Mouse (Mus musculus): Measurements from ENCODE around the gene Nckap5. TPM values are rescaled to one million over a fixed set of nuclear protein-coding genes. Genes with fewer than 3 reads are reported as not detected.
A peak's percentile ranks its signal among the peaks of the same experiment; 100 is the strongest.

The Nckap5 gene
- polyA plus RNA-seq, 2 experiments = 0.31 to 1.3 TPM

- Histone ChIP-seq H3K4me1 (replicated peaks; ENCODE audit: control insufficient read depth in 2 of 2, insufficient read depth in 2 of 2, low read length in 1 of 2) (no peaks in the 10 kb centered on the region), H3K9ac (replicated peaks) (no peak overlapping the region), H3K9me3 (ENCODE audit: control insufficient read depth, low read length) (no peaks in the 10 kb centered on the region), H3K4me2 (ENCODE audit: low read depth) (peak overlapping the region; percentile 56), H3K36me3 (replicated peaks; ENCODE audit: control insufficient read depth, insufficient read depth, low read depth) (no peaks in the 10 kb centered on the region), H3K27me3 (ENCODE audit: control insufficient read depth, insufficient read depth, low read length) (peaks cover 32% of the 10 kb centered on the region), H3K4me3 (ENCODE audit: insufficient read depth in 1 of 2, low read depth in 2 of 2, low read length in 2 of 2) (peak overlapping the region in 1 of 2 experiments; percentile 31; a peak in 2 of 4 replicates), H3K27ac (no peak overlapping the region)
- no peak for ATAC-seq (ENCODE audit: insufficient read depth)
- under 1% methylated on average over 42 of the region's 43 CpGs for WGBS (ENCODE audit: insufficient replicate concordance)
- TF ChIP-seq EP300 (IDR thresholded peaks at IDR 0.05; ENCODE audit: low read depth) (no peak), CTCF (IDR thresholded peaks at IDR 0.05; ENCODE audit: low read depth) (no peak)
- DNase-seq (ENCODE audit: low read depth in 3 of 3, low spot score in 3 of 3) = no peak
These were observed 918.6 kb downstream of the Nckap5 start for GRCm38 (mm10) chr1:125911901-125912445.

- Histone ChIP-seq H3K27me3 (ENCODE audit: control insufficient read depth, insufficient read depth, low read length) (peaks cover 32% of the 10 kb centered on the region), H3K4me1 (replicated peaks; ENCODE audit: control insufficient read depth in 2 of 2, insufficient read depth in 2 of 2, low read length in 1 of 2) (no peaks in the 10 kb centered on the region), H3K4me2 (ENCODE audit: low read depth) (peak overlapping the region; percentile 56), H3K4me3 (ENCODE audit: insufficient read depth in 1 of 2, low read depth in 2 of 2, low read length in 2 of 2) (peak overlapping the region in 1 of 2 experiments; percentile 31; a peak in 2 of 4 replicates), H3K36me3 (replicated peaks; ENCODE audit: control insufficient read depth, insufficient read depth, low read depth) (no peaks in the 10 kb centered on the region), H3K27ac (no peak overlapping the region), H3K9ac (replicated peaks) (no peak overlapping the region), H3K9me3 (ENCODE audit: control insufficient read depth, low read length) (no peaks in the 10 kb centered on the region)
- DNase-seq (ENCODE audit: low read depth in 3 of 3, low spot score in 3 of 3) = no peak
- under 1% methylated on average over 35 of the region's 35 CpGs for WGBS (ENCODE audit: insufficient replicate concordance)
- no peak for ATAC-seq (ENCODE audit: insufficient read depth)
- no peak for TF ChIP-seq CTCF (IDR thresholded peaks at IDR 0.05; ENCODE audit: low read depth)
- TF ChIP-seq EP300 (IDR thresholded peaks at IDR 0.05; ENCODE audit: low read depth) = no peak
These were observed 919.2 kb downstream of the Nckap5 start for GRCm38 (mm10) chr1:125911337-125911900.

- no peak for TF ChIP-seq CTCF (IDR thresholded peaks at IDR 0.05; ENCODE audit: low read depth)
- no peak for TF ChIP-seq EP300 (IDR thresholded peaks at IDR 0.05; ENCODE audit: low read depth)
- Histone ChIP-seq H3K27ac (no peak overlapping the region), H3K4me2 (ENCODE audit: low read depth) (no peak overlapping the region), H3K4me3 (ENCODE audit: insufficient read depth in 1 of 2, low read depth in 2 of 2, low read length in 2 of 2) (no peak overlapping the region), H3K9me3 (ENCODE audit: control insufficient read depth, low read length) (no peaks in the 10 kb centered on the region), H3K36me3 (replicated peaks; ENCODE audit: control insufficient read depth, insufficient read depth, low read depth) (no peaks in the 10 kb centered on the region), H3K9ac (replicated peaks) (no peak overlapping the region), H3K4me1 (replicated peaks; ENCODE audit: control insufficient read depth in 2 of 2, insufficient read depth in 2 of 2, low read length in 1 of 2) (no peaks in the 10 kb centered on the region), H3K27me3 (ENCODE audit: control insufficient read depth, insufficient read depth, low read length) (peaks cover 32% of the 10 kb centered on the region)
- ATAC-seq (ENCODE audit: insufficient read depth) (no peak), DNase-seq (ENCODE audit: low read depth in 3 of 3, low spot score in 3 of 3) (no peak)
- 4% methylated on average over 9 of the region's 9 CpGs for WGBS (ENCODE audit: insufficient replicate concordance)
These were observed 919.7 kb downstream of the Nckap5 start for GRCm38 (mm10) chr1:125910871-125911265.

- H3K4me1 ChIP-seq (replicated peaks; ENCODE audit: control insufficient read depth in 2 of 2, insufficient read depth in 2 of 2, low read length in 1 of 2) = no peaks in the 10 kb centered on the region
- TF ChIP-seq CTCF (IDR thresholded peaks at IDR 0.05; ENCODE audit: low read depth) (peak; percentile 37; the same call in 1 of the 2 replicates), EP300 (IDR thresholded peaks at IDR 0.05; ENCODE audit: low read depth) (no peak)
- no peak overlapping the region for H3K27ac ChIP-seq
- DNase-seq (ENCODE audit: low read depth in 3 of 3, low spot score in 3 of 3) (no peak), ATAC-seq (ENCODE audit: insufficient read depth) (no peak)
- no peaks in the 10 kb centered on the region for H3K36me3 ChIP-seq (replicated peaks; ENCODE audit: control insufficient read depth, insufficient read depth, low read depth)
- peaks cover 32% of the 10 kb centered on the region for H3K27me3 ChIP-seq (ENCODE audit: control insufficient read depth, insufficient read depth, low read length)
- no peaks in the 10 kb centered on the region for H3K9me3 ChIP-seq (ENCODE audit: control insufficient read depth, low read length)
- no peak overlapping the region for H3K9ac ChIP-seq (replicated peaks)
- H3K4me3 ChIP-seq (ENCODE audit: insufficient read depth in 1 of 2, low read depth in 2 of 2, low read length in 2 of 2) = no peak overlapping the region
- no peak overlapping the region for H3K4me2 ChIP-seq (ENCODE audit: low read depth)
- 17% methylated on average over 14 of the region's 14 CpGs for WGBS (ENCODE audit: insufficient replicate concordance)
These were observed 920.3 kb downstream of the Nckap5 start for GRCm38 (mm10) chr1:125910211-125910870.

- TF ChIP-seq EP300 (IDR thresholded peaks at IDR 0.05; ENCODE audit: low read depth) (no peak), CTCF (IDR thresholded peaks at IDR 0.05; ENCODE audit: low read depth) (no peak)
- DNase-seq (ENCODE audit: low read depth in 3 of 3, low spot score in 3 of 3) = no peak
- no peak overlapping the region for H3K27ac ChIP-seq
- H3K36me3 ChIP-seq (replicated peaks; ENCODE audit: control insufficient read depth, insufficient read depth, low read depth) = no peaks in the 10 kb centered on the region
- ATAC-seq (ENCODE audit: insufficient read depth) = no peak
- H3K9ac ChIP-seq (replicated peaks) = no peak overlapping the region
- no peaks in the 10 kb centered on the region for H3K9me3 ChIP-seq (ENCODE audit: control insufficient read depth, low read length)
- 73% methylated on average over 9 of the region's 9 CpGs for WGBS (ENCODE audit: insufficient replicate concordance)
- H3K4me2 ChIP-seq (ENCODE audit: low read depth) = no peak overlapping the region
- no peaks in the 10 kb centered on the region for H3K4me1 ChIP-seq (replicated peaks; ENCODE audit: control insufficient read depth in 2 of 2, insufficient read depth in 2 of 2, low read length in 1 of 2)
- H3K4me3 ChIP-seq (ENCODE audit: insufficient read depth in 1 of 2, low read depth in 2 of 2, low read length in 2 of 2) = no peak overlapping the region
- no peaks in the 10 kb centered on the region for H3K27me3 ChIP-seq (ENCODE audit: control insufficient read depth, insufficient read depth, low read length)
These were observed 937.4 kb downstream of the Nckap5 start for GRCm38 (mm10) chr1:125893158-125893557.

Data from liver, embryonic 14.5 days (tissue).